Mouse (Mus musculus): ENCODE measurements around the gene Tha1. TPM values are rescaled to one million over a fixed set of nuclear protein-coding genes. Genes with fewer than 3 reads are reported as not detected.
"Not testable (repeated sequence)": the region's sequence is repeated elsewhere in the genome, so short reads cannot be mapped to it uniquely, and the experiment has no call there.

Gene Tha1
- total and polyA plus RNA-seq, 3 experiments = not detected

DNA sequence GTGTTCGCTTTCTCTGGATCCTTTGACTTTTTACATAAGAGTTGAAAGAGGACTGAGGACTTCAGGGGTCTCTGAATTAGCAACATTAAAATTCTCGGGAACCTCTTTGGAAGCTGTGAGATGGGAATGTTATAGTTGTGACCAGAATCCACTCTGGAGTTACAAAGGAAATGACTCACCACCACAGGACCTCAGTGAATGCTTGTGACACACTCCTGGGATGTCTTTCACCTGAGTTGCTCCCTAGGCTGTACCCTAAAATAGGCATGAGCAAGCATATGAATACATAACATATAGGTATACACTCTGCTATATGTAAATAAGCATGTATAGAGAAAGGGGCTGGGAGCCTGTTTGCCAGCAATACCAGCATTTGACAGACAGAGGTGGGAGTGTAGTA, 29.8 kb downstream of the Tha1 start:
- ATAC-seq (ENCODE audit: extremely low read depth, insufficient number of reproducible peaks, low FRiP score, poor library complexity, severe bottlenecking) = no peak
- no peak overlapping the region for H3K4me3 ChIP-seq (ENCODE audit: low read depth, low read length)
- no peaks in the 10 kb centered on the region for H3K36me3 ChIP-seq (replicated peaks)
- H3K9me3 ChIP-seq (replicated peaks) = no peaks in the 10 kb centered on the region
- no peak for DNase-seq (ENCODE audit: low spot score)
- H3K27me3 ChIP-seq (ENCODE audit: insufficient read depth, low read length) = peaks cover 15% of the 10 kb centered on the region
- peaks cover 22% of the 10 kb centered on the region for H3K4me1 ChIP-seq (ENCODE audit: insufficient read depth, low read depth, low read length)
- TF ChIP-seq CTCF (IDR thresholded peaks at IDR 0.05; ENCODE audit: low read depth, low read length) (no peak), TAL1 (conservative IDR thresholded peaks at IDR 0.05; ENCODE audit: low read depth, low read length) (no peak), POLR2AphosphoS5 (IDR thresholded peaks at IDR 0.05; ENCODE audit: insufficient replicate concordance, low read depth, low read length) (no peak), GATA1 (IDR thresholded peaks at IDR 0.05; ENCODE audit: borderline replicate concordance, low read length) (no peak), GATA2 (IDR thresholded peaks at IDR 0.05; ENCODE audit: borderline replicate concordance, low read depth, low read length) (no peak)

DNA sequence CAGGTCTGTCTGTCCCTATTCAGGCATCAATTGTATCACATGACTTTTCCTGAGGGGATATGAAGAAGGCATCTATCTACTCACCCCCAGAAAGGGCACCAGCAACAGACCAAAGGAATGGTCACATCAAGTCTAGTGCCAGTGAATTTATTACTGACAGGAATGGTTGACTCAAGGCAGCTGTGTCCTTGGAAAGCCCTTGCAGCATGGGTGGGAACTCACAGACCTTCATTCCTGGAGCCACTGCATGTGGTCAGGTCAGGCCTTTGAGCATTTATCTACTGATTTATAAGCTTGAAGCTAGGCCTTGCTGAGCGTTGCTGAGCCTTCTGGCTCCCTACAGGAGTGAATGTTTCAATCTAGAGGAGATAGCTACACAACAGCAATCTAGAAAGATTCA, 32.4 kb downstream of the Tha1 start:
- ATAC-seq (ENCODE audit: extremely low read depth, insufficient number of reproducible peaks, low FRiP score, poor library complexity, severe bottlenecking) (no peak), DNase-seq (ENCODE audit: low spot score) (no peak)
- peaks cover 15% of the 10 kb centered on the region for H3K27me3 ChIP-seq (ENCODE audit: insufficient read depth, low read length)
- H3K4me3 ChIP-seq (ENCODE audit: low read depth, low read length) = no peak overlapping the region
- H3K9me3 ChIP-seq (replicated peaks) = no peaks in the 10 kb centered on the region
- H3K36me3 ChIP-seq (replicated peaks) = no peaks in the 10 kb centered on the region
- TF ChIP-seq POLR2AphosphoS5 (IDR thresholded peaks at IDR 0.05; ENCODE audit: insufficient replicate concordance, low read depth, low read length) (no peak), CTCF (IDR thresholded peaks at IDR 0.05; ENCODE audit: low read depth, low read length) (no peak), GATA2 (IDR thresholded peaks at IDR 0.05; ENCODE audit: borderline replicate concordance, low read depth, low read length) (no peak), TAL1 (conservative IDR thresholded peaks at IDR 0.05; ENCODE audit: low read depth, low read length) (no peak), GATA1 (IDR thresholded peaks at IDR 0.05; ENCODE audit: borderline replicate concordance, low read length) (no peak)
- peaks cover 22% of the 10 kb centered on the region for H3K4me1 ChIP-seq (ENCODE audit: insufficient read depth, low read depth, low read length)

DNA sequence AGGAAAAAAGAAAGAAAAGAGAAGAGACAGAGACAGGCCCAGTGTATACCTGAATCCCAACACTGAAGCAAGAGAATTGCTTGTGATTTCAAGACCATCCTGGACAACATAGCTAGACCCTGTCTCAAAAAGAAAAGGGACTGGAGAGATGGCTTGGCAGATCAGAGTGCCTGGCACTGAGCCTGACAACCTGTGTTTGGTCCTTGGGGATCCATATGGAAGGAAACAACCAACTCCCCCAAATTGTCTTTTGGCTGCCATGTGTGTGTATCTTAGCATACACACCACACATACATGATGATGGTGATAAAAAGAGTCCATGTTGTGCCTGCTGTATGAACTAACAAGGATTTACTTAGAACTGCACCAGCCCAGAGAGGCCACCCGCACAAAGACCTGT, 34.3 kb downstream of the Tha1 start:
- no peaks in the 10 kb centered on the region for H3K9me3 ChIP-seq (replicated peaks)
- DNase-seq (ENCODE audit: low spot score) (no peak), ATAC-seq (ENCODE audit: extremely low read depth, insufficient number of reproducible peaks, low FRiP score, poor library complexity, severe bottlenecking) (no peak)
- H3K27me3 ChIP-seq (ENCODE audit: insufficient read depth, low read length) = peaks cover 15% of the 10 kb centered on the region
- H3K36me3 ChIP-seq (replicated peaks) = peaks cover 4% of the 10 kb centered on the region
- H3K4me3 ChIP-seq (ENCODE audit: low read depth, low read length) = no peak overlapping the region
- H3K4me1 ChIP-seq (ENCODE audit: insufficient read depth, low read depth, low read length) = peaks cover 24% of the 10 kb centered on the region
- TF ChIP-seq CTCF (IDR thresholded peaks at IDR 0.05; ENCODE audit: low read depth, low read length) = no peak
- no peak for TF ChIP-seq GATA2 (IDR thresholded peaks at IDR 0.05; ENCODE audit: borderline replicate concordance, low read depth, low read length)
- no peak for TF ChIP-seq GATA1 (IDR thresholded peaks at IDR 0.05; ENCODE audit: borderline replicate concordance, low read length)

DNA sequence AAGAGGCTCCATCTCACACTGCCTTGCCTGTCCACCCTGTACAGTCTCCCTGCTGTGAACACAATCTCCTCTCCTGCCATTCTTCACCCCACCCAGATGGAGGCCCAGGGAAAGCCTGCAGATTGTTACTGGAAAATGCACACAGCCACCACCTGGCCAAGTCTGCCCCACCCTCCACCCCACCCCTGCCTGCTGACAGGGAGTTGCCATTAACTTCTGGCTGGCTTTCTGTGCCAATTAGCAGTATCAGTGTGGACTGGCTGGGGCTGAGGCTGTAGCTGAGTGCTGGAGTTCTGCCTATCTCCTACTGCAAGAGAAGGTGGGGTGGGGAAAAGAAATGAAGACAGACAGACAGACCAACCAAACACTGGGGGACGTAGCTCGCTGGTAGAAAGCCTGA, 34.7 kb downstream of the Tha1 start:
- H3K4me1 ChIP-seq (ENCODE audit: insufficient read depth, low read depth, low read length) = peaks cover 24% of the 10 kb centered on the region
- H3K27me3 ChIP-seq (ENCODE audit: insufficient read depth, low read length) = peaks cover 15% of the 10 kb centered on the region
- H3K4me3 ChIP-seq (ENCODE audit: low read depth, low read length) = no peak overlapping the region
- TF ChIP-seq CTCF (IDR thresholded peaks at IDR 0.05; ENCODE audit: low read depth, low read length) (no peak), GATA1 (IDR thresholded peaks at IDR 0.05; ENCODE audit: borderline replicate concordance, low read length) (no peak), TAL1 (conservative IDR thresholded peaks at IDR 0.05; ENCODE audit: low read depth, low read length) (no peak), POLR2AphosphoS5 (IDR thresholded peaks at IDR 0.05; ENCODE audit: insufficient replicate concordance, low read depth, low read length) (no peak), GATA2 (IDR thresholded peaks at IDR 0.05; ENCODE audit: borderline replicate concordance, low read depth, low read length) (no peak)
- ATAC-seq (ENCODE audit: extremely low read depth, insufficient number of reproducible peaks, low FRiP score, poor library complexity, severe bottlenecking) (no peak; the same call in 1 of the 2 replicates), DNase-seq (ENCODE audit: low spot score) (peak; percentile 37)
- H3K9me3 ChIP-seq (replicated peaks) = no peaks in the 10 kb centered on the region
- H3K36me3 ChIP-seq (replicated peaks) = peaks cover 4% of the 10 kb centered on the region

DNA sequence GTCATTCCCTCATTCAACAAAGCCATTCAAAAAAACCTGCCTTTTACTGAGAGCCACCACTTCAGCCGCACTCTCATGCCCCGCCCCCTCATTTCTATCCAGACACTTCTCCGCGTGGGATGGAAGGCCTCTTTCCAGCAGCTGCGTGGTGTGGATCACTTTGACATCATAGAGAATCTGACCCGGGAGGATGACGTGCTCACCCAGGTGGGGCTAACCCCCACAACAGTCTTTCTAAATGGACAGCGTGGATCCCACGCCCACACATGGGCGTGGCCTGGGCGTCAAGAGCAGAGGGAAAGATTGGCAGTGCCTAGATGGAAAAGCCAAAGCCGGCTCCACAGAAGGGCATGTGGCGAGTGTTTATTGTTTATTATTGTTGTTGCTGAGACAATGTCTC, 37.0 kb downstream of the Tha1 start:
- no peaks in the 10 kb centered on the region for H3K9me3 ChIP-seq (replicated peaks)
- H3K27me3 ChIP-seq (ENCODE audit: insufficient read depth, low read length) = peaks cover 7% of the 10 kb centered on the region
- no peak overlapping the region for H3K4me3 ChIP-seq (ENCODE audit: low read depth, low read length)
- TF ChIP-seq GATA1 (IDR thresholded peaks at IDR 0.05; ENCODE audit: borderline replicate concordance, low read length) = no peak
- DNase-seq (ENCODE audit: low spot score) (no peak), ATAC-seq (ENCODE audit: extremely low read depth, insufficient number of reproducible peaks, low FRiP score, poor library complexity, severe bottlenecking) (no peak)
- peaks cover 38% of the 10 kb centered on the region for H3K4me1 ChIP-seq (ENCODE audit: insufficient read depth, low read depth, low read length)
- peaks cover 6% of the 10 kb centered on the region for H3K36me3 ChIP-seq (replicated peaks)

DNA sequence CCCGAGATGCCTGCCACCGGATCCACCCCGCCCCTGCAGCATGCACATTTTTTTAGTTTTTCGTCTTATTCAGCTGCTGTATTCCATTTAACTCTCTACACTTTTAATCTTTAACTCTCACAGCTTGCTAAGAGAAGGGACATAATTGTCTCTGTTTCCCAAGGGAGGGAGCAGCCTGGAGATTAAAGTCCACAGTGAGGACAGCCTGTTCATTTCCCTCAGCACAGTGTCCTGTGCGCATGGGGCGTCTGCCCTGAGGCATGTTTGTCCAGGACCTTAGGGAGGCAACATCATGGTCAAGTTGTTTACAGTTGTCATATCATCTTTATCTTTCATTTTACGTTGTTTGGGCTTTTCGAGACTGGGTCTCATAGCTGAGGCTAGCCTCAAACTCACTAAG, 39.2 kb downstream of the Tha1 start:
- TF ChIP-seq GATA2 (IDR thresholded peaks at IDR 0.05; ENCODE audit: borderline replicate concordance, low read depth, low read length) (no peak), TAL1 (conservative IDR thresholded peaks at IDR 0.05; ENCODE audit: low read depth, low read length) (no peak), GATA1 (IDR thresholded peaks at IDR 0.05; ENCODE audit: borderline replicate concordance, low read length) (no peak), CTCF (IDR thresholded peaks at IDR 0.05; ENCODE audit: low read depth, low read length) (no peak), POLR2AphosphoS5 (IDR thresholded peaks at IDR 0.05; ENCODE audit: insufficient replicate concordance, low read depth, low read length) (no peak)
- H3K4me3 ChIP-seq (ENCODE audit: low read depth, low read length) = no peak overlapping the region

DNA sequence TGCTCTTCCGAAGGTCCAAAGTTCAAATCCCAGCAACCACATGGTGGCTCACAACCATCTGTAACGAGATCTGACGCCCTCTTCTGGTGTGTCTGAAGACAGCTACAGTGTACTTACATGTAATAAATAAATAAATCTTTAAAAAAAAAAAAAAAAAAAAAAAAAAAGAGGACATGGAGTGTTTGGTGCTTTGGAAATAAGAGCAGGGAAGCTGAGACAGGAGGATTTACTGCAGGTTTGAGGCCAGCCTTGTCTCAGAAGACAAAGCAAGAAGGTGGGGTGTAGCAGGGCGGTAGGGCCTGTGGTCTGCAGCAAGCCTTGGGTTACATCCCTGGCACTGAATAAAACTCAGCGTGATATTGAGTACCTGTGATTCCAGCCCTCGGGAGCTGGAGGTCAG, 39.8 kb downstream of the Tha1 start:
- not testable (repeated sequence) for ATAC-seq (ENCODE audit: extremely low read depth, insufficient number of reproducible peaks, low FRiP score, poor library complexity, severe bottlenecking); H3K4me3 ChIP-seq (ENCODE audit: low read depth, low read length); H3K27me3 ChIP-seq (ENCODE audit: insufficient read depth, low read length); DNase-seq (ENCODE audit: low spot score); H3K9me3 ChIP-seq (replicated peaks)
- H3K4me1 ChIP-seq (ENCODE audit: insufficient read depth, low read depth, low read length) = peaks cover 52% of the 10 kb centered on the region
- peaks cover 13% of the 10 kb centered on the region for H3K36me3 ChIP-seq (replicated peaks)

More for the DNA sequence above, 39.2 kb downstream of the Tha1 start:
- no peaks in the 10 kb centered on the region for H3K27me3 ChIP-seq (ENCODE audit: insufficient read depth, low read length)
- no peaks in the 10 kb centered on the region for H3K9me3 ChIP-seq (replicated peaks)
- H3K4me1 ChIP-seq (ENCODE audit: insufficient read depth, low read depth, low read length) = peaks cover 52% of the 10 kb centered on the region
- peaks cover 13% of the 10 kb centered on the region for H3K36me3 ChIP-seq (replicated peaks)
- ATAC-seq (ENCODE audit: extremely low read depth, insufficient number of reproducible peaks, low FRiP score, poor library complexity, severe bottlenecking) = no peak
- DNase-seq (ENCODE audit: low spot score) = no peak
